Mouse (Mus musculus) cortical plate, adult 2 months (tissue): ENCODE results near the gene Setd3. TPM values are rescaled to one million over a fixed set of nuclear protein-coding genes. Genes with fewer than 3 reads are reported as not detected.
A peak's percentile ranks its signal among the peaks of the same experiment; 100 is the strongest.

Source experiments
- H3K27ac ChIP-seq: fragments of 200-500 bp; 2 replicates; pipeline ENCODE4 v1.5.1; 2012; ENCODE audit warnings: low read length, control low read depth, inconsistent platforms; ENCODE audit not compliant: insufficient read depth
- H3K4me1 ChIP-seq: fragments of 200-500 bp; 2 replicates; pipeline ENCODE4 v1.6.1; 2011; ENCODE audit warnings: low read length; ENCODE audit not compliant: control insufficient read depth, insufficient read depth
- H3K4me3 ChIP-seq: fragments of 200-500 bp; 2 replicates; pipeline ENCODE4 v1.5.1; 2011; ENCODE audit warnings: mild to moderate bottlenecking, low read length, control low read depth; ENCODE audit not compliant: insufficient read depth
- CTCF ChIP-seq: fragments of 200-500 bp; IDR thresholded peaks from 2 replicates; pipeline ENCODE4 v1.5.1; 2011; ENCODE audit warnings: mild to moderate bottlenecking, control low read depth, low read length; ENCODE audit not compliant: insufficient read depth; ENCODE audit errors: extremely low read depth
- POLR2A ChIP-seq: fragments of 200-500 bp; IDR thresholded peaks from 2 replicates; pipeline ENCODE4 v1.6.1; 2011; ENCODE audit warnings: mild to moderate bottlenecking, low read length, control low read depth; ENCODE audit not compliant: insufficient read depth; ENCODE audit errors: extremely low read depth
- polyA plus RNA-seq: library from polyadenylated mRNA; depleted of rRNA; stranded (reverse); fragments of >200 nt; gene quantifications from 2 replicates; pipeline ENCODE4 v1.2.3, GENCODE M21; 2012

Setd3 gene
- polyA plus RNA-seq, 1 experiment, result 107 TPM

- TF ChIP-seq POLR2A (no peak), CTCF (peak; percentile 73)
- Histone ChIP-seq H3K4me3 (no peak overlapping the region), H3K4me1 (peaks cover 2% of the 10 kb centered on the region; the same call in 1 of the 2 replicates), H3K27ac (no peak overlapping the region)
Observed at GRCm38 (mm10) chr12:108217572-108217971, 38.5 kb upstream of the Setd3 start.

- peaks cover 2% of the 10 kb centered on the region; the same call in 1 of the 2 replicates for H3K4me1 ChIP-seq
- H3K27ac ChIP-seq, result no peak overlapping the region
Observed at GRCm38 (mm10) chr12:108216611-108217370, 37.7 kb upstream of the Setd3 start.

GRCm38 (mm10) chr12:108215090-108215489 lies 36.0 kb upstream of the Setd3 start:
- no peak overlapping the region for H3K27ac ChIP-seq
- H3K4me1 ChIP-seq, result no peaks in the 10 kb centered on the region
- TF ChIP-seq POLR2A (no peak), CTCF (no peak)
- no peak overlapping the region for H3K4me3 ChIP-seq

More at GRCm38 (mm10) chr12:108216611-108217370, 37.7 kb upstream of the Setd3 start:
- TF ChIP-seq CTCF (no peak), POLR2A (no peak)
- H3K4me3 ChIP-seq, result no peak overlapping the region

- no peak overlapping the region for H3K27ac ChIP-seq
- TF ChIP-seq CTCF (no peak), POLR2A (no peak)
- 0 out of 2 replicates have a peak, but pooled peaks cover 1% of the 10 kb centered on the region for H3K4me1 ChIP-seq
- H3K4me3 ChIP-seq, result no peak overlapping the region
Observed at GRCm38 (mm10) chr12:108213090-108214041, 34.3 kb upstream of the Setd3 start.

GRCm38 (mm10) chr12:108212476-108212875 lies 33.4 kb upstream of the Setd3 start:
- H3K4me3 ChIP-seq, result no peak overlapping the region
- H3K27ac ChIP-seq, result 0 out of 2 replicates have a peak overlapping the region, but pooled peaks have one; percentile 14
- TF ChIP-seq CTCF (no peak), POLR2A (no peak)
- 0 out of 2 replicates have a peak, but pooled peaks cover 1% of the 10 kb centered on the region for H3K4me1 ChIP-seq

- Histone ChIP-seq H3K4me3 (no peak overlapping the region), H3K4me1 (0 out of 2 replicates have a peak, but pooled peaks cover 1% of the 10 kb centered on the region), H3K27ac (peak overlapping the region; percentile 14; the same call in 1 of the 2 replicates)
- TF ChIP-seq CTCF (no peak), POLR2A (no peak)
Observed at GRCm38 (mm10) chr12:108212071-108212470, 33.0 kb upstream of the Setd3 start.

- H3K4me1 ChIP-seq, result 0 out of 2 replicates have a peak, but pooled peaks cover 1% of the 10 kb centered on the region
- TF ChIP-seq POLR2A (no peak), CTCF (no peak)
Observed at GRCm38 (mm10) chr12:108210623-108211022, 31.5 kb upstream of the Setd3 start.

GRCm38 (mm10) chr12:108208726-108209438 lies 29.8 kb upstream of the Setd3 start:
- no peak overlapping the region for H3K27ac ChIP-seq

More at GRCm38 (mm10) chr12:108210623-108211022, 31.5 kb upstream of the Setd3 start:
- no peak overlapping the region for H3K4me3 ChIP-seq
- H3K27ac ChIP-seq, result no peak overlapping the region

More at GRCm38 (mm10) chr12:108208726-108209438, 29.8 kb upstream of the Setd3 start:
- TF ChIP-seq CTCF, result peak; percentile 77
- TF ChIP-seq POLR2A, result no peak
- Histone ChIP-seq H3K4me3 (no peak overlapping the region), H3K4me1 (peaks cover 3% of the 10 kb centered on the region; the same call in 1 of the 2 replicates)
